Mouse (Mus musculus) forelimb bud, embryonic 11.5 days (tissue): ENCODE results near the gene Rbms1.

Experiments used
- DNase-seq: peaks from one replicate; pipeline ENCODE4 v3.0.0-alpha.2; 2012; ENCODE audit warnings: low read depth, low spot score

Gene Rbms1

DNA sequence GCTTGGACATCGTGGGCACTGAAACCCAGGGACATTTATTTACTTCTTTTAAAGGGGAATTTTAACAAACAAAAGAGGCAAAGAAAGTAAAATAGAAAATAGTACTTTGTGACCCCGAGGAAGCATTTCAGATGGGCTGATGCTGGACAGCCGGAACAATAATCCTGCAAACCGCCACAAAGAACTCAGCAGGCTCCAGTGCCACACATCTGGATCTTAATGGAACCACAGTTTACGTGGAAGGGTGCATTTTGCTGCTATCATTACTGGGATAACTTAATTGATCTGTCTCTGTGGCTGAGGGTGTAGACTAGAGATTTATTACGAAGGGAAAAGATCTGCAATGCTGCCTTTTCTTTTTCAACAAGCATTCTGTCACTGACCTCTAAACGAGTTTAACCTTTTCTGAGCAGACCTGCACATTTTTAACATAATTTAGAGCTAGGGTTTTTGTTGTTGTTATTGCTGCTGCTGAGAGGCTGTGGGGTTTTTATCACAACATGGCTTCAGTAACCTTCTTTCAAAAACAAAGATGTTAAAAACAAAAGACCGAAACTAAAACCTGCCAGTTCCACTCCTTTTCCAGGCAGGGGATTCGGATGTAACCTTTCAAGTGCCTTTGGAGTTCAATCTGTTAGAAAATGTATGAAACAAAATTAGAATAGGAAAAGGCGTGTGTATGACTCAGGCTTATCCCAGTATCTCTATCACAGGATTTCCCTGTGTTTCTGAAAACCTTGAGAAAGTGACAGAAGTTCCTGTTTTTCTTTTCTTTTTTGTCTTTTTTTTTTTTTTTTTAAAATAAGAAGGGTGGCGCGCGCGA is 82.8 kb downstream of the Rbms1 start:
- no peak for DNase-seq

GRCm38 (mm10) chr2:60879141-60879818 is 83.7 kb downstream of the Rbms1 start:
- no peak for DNase-seq

DNA sequence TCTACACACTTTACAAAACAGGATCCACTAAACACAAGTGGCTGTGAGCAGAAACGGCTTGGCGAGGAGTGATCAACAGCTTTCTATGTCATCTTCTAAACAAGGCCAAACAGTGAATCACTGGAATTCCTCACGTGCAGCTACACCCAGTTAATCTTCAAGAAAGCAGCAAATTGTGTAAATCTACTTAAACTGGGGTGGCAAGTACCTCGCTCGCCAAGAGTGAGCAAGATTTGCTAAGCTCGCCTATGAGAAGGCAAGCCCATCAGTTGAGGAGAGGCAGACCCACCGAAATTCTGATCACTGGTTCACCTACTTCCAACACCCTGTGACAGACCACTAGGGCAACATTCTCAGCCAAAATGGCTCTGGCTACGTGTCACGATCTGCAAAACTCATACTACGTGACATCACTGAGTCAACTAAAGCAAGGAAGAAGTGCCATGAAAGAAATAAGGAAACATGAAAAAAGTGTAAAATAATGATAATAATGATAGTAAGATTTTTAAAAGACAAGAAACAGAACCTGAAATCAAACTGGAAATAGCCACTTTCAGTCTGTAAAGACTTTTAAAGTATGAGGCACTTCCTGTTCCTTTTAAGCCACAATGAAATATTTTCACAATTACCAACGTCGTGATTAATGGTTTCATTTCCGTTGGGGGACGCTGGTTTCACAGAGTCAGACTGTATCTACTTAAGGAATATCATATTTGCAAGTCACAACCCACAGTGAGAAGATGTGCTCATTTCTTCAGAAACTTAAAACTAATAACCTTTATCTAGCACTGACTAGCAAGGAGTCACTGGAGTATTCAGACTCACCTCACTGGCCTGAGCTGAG is 85.2 kb downstream of the Rbms1 start:
- DNase-seq: no peak

DNA sequence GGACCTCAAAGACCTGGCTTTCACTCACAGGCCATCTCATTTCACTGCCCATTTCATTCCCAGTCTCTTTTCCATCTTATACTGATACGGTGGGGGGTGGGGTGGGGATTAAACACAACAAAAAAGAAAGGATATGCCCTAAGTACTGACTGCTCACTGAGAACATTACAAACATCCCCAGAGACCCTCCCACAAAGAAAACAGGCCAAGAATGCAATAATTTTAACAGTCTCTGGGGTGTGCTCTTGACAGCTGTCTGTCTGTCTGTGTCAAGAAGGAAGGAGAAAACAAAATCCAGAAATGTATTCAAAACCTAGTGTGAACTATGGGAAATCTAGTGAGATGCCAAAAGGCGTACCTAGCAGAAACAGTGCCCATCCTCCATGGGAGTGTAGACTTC is 86.1 kb downstream of the Rbms1 start:
- DNase-seq: no peak

DNA sequence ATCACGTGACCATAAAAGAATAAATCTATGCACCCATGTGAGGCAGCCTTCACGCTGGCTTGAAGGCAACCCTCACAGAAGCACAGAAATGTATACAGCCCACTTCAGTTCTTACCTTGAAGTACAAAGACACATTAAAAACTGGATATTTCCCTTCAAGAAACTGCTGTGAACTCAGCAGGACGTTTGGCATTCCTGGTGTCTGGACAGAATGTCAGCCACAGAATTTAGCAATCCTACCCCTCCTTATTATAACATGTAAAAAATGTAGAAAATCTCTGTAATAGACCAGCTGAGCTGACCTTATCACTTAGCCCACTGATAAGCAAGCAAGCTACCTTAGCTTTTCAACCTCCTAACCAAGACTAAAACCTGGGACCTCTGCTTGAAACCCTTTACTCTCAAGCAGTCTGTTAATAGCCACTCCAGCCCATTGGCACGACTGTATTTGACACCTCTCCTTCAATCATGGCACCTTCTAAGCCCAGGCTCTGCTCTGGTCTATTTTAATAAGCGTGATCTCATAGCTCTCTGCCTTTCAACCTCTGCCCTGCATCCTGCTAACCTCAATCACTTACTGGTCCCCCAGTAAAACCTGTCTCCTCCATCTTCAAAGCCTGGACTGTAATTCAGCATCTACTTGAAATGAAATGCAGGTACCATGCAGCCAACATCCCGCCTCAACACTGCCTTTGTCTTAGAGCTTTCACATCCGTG is 90.7 kb downstream of the Rbms1 start:
- DNase-seq: no peak

DNA sequence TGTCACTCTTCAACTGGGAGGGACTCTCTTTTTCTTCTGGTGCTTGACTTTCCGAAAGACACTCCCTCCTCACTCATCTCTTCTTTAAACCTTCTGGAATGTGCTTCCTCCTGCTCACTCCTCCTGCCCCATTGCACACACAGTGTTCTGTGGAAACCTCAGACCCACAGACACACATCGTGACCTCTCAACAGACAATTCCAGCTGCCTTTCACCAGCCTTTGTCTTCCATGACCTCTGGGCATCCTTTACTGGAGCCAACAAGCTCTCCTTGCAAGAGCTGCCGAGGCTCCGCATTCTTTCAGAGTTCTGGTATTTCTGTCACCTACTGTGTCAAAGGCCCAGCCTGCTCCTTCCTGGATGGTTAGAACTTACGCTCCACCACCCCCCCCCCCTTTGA is 92.0 kb downstream of the Rbms1 start:
- DNase-seq: no peak

GRCm38 (mm10) chr2:60870450-60870849 is 92.5 kb downstream of the Rbms1 start:
- no peak for DNase-seq

DNA sequence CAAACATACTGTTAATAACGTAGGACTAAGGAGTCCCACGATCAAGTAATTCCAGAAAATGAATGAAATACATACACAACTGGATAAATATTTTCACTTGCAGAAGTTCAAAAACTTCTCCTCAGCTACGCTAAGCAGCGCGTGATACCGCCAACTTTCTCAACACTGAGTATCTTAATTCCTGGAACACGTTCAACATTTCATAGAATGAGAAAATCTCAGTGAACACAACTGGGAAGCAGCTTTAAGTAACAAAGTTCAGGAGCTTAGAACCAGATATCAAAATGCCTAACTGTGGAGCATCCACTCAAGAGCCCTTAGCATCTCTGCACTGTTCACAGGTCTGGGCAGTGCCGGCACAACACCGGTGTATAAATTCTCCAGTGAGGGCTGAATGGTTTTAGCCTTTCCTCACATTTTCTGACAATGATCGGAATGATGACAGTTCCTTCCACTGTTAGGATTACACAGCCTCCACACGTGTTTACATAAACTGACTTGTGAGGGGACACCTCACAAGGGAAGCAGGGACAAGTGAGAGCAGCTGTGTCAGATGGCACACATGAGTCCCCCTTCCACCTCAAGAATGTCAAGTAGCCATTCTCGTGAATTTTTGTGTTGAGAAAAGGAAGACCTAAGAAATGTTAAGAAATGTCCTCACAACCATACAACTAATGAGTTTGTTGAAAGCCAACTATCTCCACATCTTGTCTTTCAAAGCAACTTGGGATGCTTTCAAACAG is 93.8 kb downstream of the Rbms1 start:
- DNase-seq: no peak

- no peak for DNase-seq
Observed at GRCm38 (mm10) chr2:60868060-60868662, 94.8 kb downstream of the Rbms1 start.

DNA sequence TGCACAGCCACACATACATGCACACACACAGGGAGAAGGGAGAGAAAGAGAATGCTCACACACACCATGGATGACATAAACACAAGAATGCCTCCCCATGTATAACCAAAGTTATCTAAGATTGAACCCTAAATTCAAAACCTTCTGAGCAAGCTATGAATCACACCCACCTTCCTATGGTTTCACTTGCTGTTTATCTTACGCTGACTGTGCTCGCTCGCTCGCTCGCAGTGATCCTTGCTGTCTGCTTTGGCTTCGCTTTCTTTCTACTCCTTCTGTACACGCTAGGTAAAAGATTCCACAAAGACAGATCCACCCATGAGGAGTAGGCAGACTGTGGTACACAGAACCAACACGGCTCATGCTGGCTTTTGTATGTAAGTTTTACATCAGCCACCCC is 95.7 kb downstream of the Rbms1 start:
- DNase-seq: no peak

DNA sequence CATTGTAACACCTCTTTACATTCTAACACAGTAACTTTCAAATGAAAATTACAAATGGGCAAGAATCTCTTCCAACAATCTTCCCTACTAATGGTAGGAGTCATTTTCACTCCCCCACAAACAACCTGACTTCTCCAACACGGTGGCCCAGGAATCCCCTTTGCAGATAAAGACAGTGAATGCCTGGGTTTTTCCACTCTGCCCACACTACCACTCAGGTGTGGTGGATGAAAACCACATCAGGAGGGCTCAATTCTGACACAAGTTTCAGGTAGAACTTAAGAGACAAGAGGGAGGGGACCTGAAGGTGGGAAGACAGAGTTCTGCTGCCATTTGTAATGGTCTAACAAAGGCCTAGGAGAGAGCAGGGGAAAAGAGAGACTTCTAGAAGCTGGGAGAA is 97.1 kb downstream of the Rbms1 start:
- no peak for DNase-seq

GRCm38 (mm10) chr2:60864977-60865376 is 98.0 kb downstream of the Rbms1 start:
- DNase-seq: no peak

- DNase-seq: no peak
Observed at GRCm38 (mm10) chr2:60864256-60864795, 98.7 kb downstream of the Rbms1 start.

GRCm38 (mm10) chr2:60863827-60864226 is 99.2 kb downstream of the Rbms1 start:
- no peak for DNase-seq

DNA sequence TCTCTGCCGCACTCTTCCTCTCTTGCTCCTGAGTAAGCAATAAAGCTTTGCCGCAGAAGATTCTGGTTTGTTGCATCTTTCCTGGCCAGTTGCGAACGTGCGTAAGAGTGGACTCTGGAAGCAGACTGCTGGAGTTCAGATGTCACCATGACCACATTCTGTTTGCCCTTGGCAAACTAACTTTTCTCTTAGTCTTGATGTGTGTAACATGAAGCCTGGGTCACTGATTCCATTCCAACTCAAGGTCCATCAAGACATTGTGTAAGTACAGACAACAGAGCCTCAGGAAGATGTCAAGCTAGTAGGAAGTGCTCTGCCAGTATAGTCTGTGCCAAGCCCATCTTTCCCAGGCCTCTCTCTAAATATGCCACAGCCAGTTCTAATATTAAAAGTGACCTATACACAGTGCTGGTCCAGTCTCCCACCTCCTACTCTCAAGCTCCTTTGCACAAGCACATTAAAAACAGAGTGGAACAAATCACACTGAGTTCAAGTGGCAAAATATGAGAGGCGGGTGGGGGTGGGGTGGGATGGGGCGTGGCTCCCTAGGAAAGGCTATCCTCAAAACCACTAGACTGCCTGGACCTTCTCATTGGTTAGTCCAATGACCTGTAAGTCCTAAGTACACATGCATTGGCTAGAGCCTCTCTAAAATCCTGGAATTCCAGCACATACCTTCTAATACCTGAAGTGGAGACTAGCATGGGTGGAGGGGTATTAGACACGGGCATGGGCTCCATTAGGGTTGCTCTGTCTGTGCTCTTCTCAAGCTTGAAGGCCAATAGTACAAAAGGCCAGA is 99.9 kb downstream of the Rbms1 start:
- DNase-seq: no peak

DNA sequence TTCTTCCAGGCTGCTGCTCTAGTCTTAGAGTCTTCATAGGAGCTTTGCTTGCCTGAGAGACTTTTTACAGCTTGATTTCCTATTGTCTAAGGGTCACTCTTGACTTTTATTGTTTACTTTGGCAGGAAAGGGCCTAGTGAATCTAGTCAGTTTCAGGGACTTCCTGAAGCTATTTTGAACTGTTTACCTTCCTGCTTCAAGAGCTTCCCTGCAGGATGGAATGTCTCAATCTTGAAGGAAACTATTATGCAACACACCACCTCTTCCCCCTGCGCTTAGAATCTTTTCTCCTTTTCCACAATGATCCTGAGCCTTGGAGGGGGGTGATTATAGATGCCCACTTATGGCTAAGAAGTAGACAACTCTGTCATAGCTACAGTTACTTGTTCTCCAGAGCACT is 104.9 kb downstream of the Rbms1 start:
- no peak for DNase-seq

DNA sequence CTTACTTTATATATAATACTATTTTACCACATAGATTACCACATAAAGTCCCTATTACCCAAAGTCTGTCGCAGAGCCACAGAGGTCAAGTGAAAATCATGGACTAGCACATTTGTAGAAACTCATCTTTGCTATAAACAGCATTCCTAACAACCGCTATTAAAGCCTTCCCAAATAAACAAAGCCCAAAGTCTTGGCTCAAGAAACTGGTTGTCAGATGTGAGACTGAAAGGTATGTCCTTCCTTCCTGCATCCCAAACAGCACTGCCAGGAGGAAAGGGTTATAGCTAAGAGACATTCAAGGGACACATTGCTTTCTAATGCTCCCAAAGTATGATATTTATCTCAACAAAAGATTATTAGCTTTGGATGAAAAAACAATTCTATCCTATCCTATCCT is 106.9 kb downstream of the Rbms1 start:
- DNase-seq: no peak

- DNase-seq: no peak
Observed at GRCm38 (mm10) chr2:60855006-60855405, 108.0 kb downstream of the Rbms1 start.

GRCm38 (mm10) chr2:60851898-60852297 is 111.1 kb downstream of the Rbms1 start:
- no peak for DNase-seq
